Mouse (Mus musculus) midbrain, embryonic 14.5 days (tissue): ENCODE measurements around the gene Dscam. TPM values are rescaled to one million over a fixed set of nuclear protein-coding genes. Genes with fewer than 3 reads are reported as not detected.
A peak's percentile ranks its signal among the peaks of the same experiment; 100 is the strongest.

Experiments
- ATAC-seq: fragments of 200-750 bp; cut with Nextera tagmentation; 2 replicates; pipeline ENCODE4 v1.8.0; 2017; ENCODE audit warnings: moderate number of reproducible peaks, moderate library complexity; ENCODE audit not compliant: low FRiP score, low TSS enrichment
- DNase-seq: peaks from one replicate; pipeline ENCODE4 v3.0.0-alpha.2; 2015
- H3K27ac ChIP-seq: fragments of 300-500 bp; sonication (generic); replicated peaks from 2 replicates; pipeline ENCODE4 v1.5.1; 2014; ENCODE audit warnings: mild to moderate bottlenecking, low read depth, low read length, moderate library complexity
- H3K27me3 ChIP-seq: fragments of 300-500 bp; sonication (generic); 2 replicates; pipeline ENCODE4 v1.6.1; 2014; ENCODE audit warnings: low read length, control low read depth, mixed read lengths; ENCODE audit not compliant: control insufficient read depth, insufficient read depth
- H3K36me3 ChIP-seq: fragments of 300-500 bp; sonication (generic); 2 replicates; pipeline ENCODE4 v1.6.1; 2014; ENCODE audit warnings: low read length, control low read depth; ENCODE audit not compliant: control insufficient read depth, insufficient read depth
- H3K4me1 ChIP-seq: fragments of 300-500 bp; sonication (generic); 2 replicates; pipeline ENCODE4 v1.6.1; 2014; ENCODE audit warnings: mild to moderate bottlenecking, antibody characterized with exemption, low read length, control low read depth; ENCODE audit not compliant: control insufficient read depth, insufficient read depth
- H3K4me2 ChIP-seq: fragments of 300-500 bp; sonication (generic); 2 replicates; pipeline ENCODE4 v1.6.1; 2014; ENCODE audit warnings: mild to moderate bottlenecking, low read length, moderate library complexity
- H3K4me3 ChIP-seq: fragments of 300-500 bp; sonication (generic); replicated peaks from 2 replicates; pipeline ENCODE4 v1.5.1; 2014; ENCODE audit warnings: low read depth, low read length
- H3K9ac ChIP-seq: fragments of 300-500 bp; sonication (generic); replicated peaks from 2 replicates; pipeline ENCODE4 v1.6.1; 2014; ENCODE audit warnings: mild to moderate bottlenecking, low read length, moderate library complexity
- H3K9me3 ChIP-seq: fragments of 300-500 bp; sonication (generic); 2 replicates; pipeline ENCODE4 v1.6.1; 2016; ENCODE audit warnings: low read length, control low read depth, mixed read lengths; ENCODE audit not compliant: control insufficient read depth
- WGBS: fragments of 180-500 bp; shearing (Covaris S2); extraction: QIAGEN DNeasy Blood & Tissue Kit; methylation state at CpG from one replicate; pipeline ENCODE4 v1.1.7; 2014; 5-methylcytosine and 5-hydroxymethylcytosine counted together
- polyA plus RNA-seq: library from polyadenylated mRNA; unstranded; fragments of >200 nt; fragmentation: Nextera tagmentation; extraction: Ambion mirVana; gene quantifications from 2 replicates; pipeline ENCODE4 v1.2.1, GENCODE M21; 2014

The Dscam gene
- polyA plus RNA-seq, 1 experiment from 2014 or later = 24.7 TPM

GRCm38 (mm10) chr16:96970412-96970811 is 200.1 kb downstream of the Dscam start:
- Histone ChIP-seq H3K4me2 (no peak overlapping the region), H3K4me3 (no peak overlapping the region), H3K4me1 (peaks cover 41% of the 10 kb centered on the region), H3K27ac (peak overlapping the region; percentile 80), H3K36me3 (no peaks in the 10 kb centered on the region), H3K27me3 (no peaks in the 10 kb centered on the region), H3K9ac (no peak overlapping the region), H3K9me3 (no peaks in the 10 kb centered on the region)
- WGBS = 61% methylated on average over 2 of the region's 2 CpGs
- ATAC-seq (no peak), DNase-seq (no peak)

GRCm38 (mm10) chr16:96969643-96970042 is 200.9 kb downstream of the Dscam start:
- 49% methylated on average over 2 of the region's 2 CpGs for WGBS
- ATAC-seq (peak; percentile 64; the same call in 1 of the 2 replicates), DNase-seq (peak; percentile 78)
- Histone ChIP-seq H3K9ac (no peak overlapping the region), H3K27me3 (no peaks in the 10 kb centered on the region), H3K9me3 (no peaks in the 10 kb centered on the region), H3K27ac (peak overlapping the region; percentile 80), H3K4me1 (peaks cover 41% of the 10 kb centered on the region), H3K36me3 (no peaks in the 10 kb centered on the region), H3K4me2 (no peak overlapping the region), H3K4me3 (no peak overlapping the region)

- Histone ChIP-seq H3K27ac (peak overlapping the region; percentile 80), H3K9me3 (no peaks in the 10 kb centered on the region), H3K4me2 (no peak overlapping the region), H3K27me3 (no peaks in the 10 kb centered on the region), H3K36me3 (no peaks in the 10 kb centered on the region), H3K4me1 (peaks cover 39% of the 10 kb centered on the region), H3K9ac (no peak overlapping the region), H3K4me3 (no peak overlapping the region)
- DNase-seq (peak; percentile 17), ATAC-seq (no peak)
- WGBS = 60% methylated on average over 2 of the region's 2 CpGs
Observed at GRCm38 (mm10) chr16:96968885-96969480, 201.6 kb downstream of the Dscam start.

GRCm38 (mm10) chr16:96959695-96960094 is 210.9 kb downstream of the Dscam start:
- Histone ChIP-seq H3K9ac (no peak overlapping the region), H3K4me1 (no peaks in the 10 kb centered on the region), H3K4me3 (no peak overlapping the region), H3K27ac (no peak overlapping the region), H3K36me3 (no peaks in the 10 kb centered on the region), H3K9me3 (no peaks in the 10 kb centered on the region), H3K27me3 (no peaks in the 10 kb centered on the region), H3K4me2 (no peak overlapping the region)
- DNase-seq (no peak), ATAC-seq (no peak)
- 89% methylated on average over 3 of the region's 3 CpGs for WGBS

GRCm38 (mm10) chr16:96945468-96946302 is 224.9 kb downstream of the Dscam start:
- peaks cover 19% of the 10 kb centered on the region for H3K4me1 ChIP-seq
- H3K9ac ChIP-seq = no peak overlapping the region
- H3K4me3 ChIP-seq = no peak overlapping the region
- peak overlapping the region; percentile 67 for H3K27ac ChIP-seq
- WGBS = 25% methylated on average over 11 of the region's 11 CpGs
- DNase-seq (peak; percentile 78), ATAC-seq (peak; percentile 57; the same call in 1 of the 2 replicates)
- H3K4me2 ChIP-seq = peak overlapping the region; percentile 11
- no peaks in the 10 kb centered on the region for H3K27me3 ChIP-seq
- H3K9me3 ChIP-seq = no peaks in the 10 kb centered on the region
- H3K36me3 ChIP-seq = no peaks in the 10 kb centered on the region

GRCm38 (mm10) chr16:96943648-96944047 is 226.9 kb downstream of the Dscam start:
- H3K27ac ChIP-seq = no peak overlapping the region
- WGBS = 93% methylated on average over 2 of the region's 2 CpGs
- no peak overlapping the region for H3K4me3 ChIP-seq
- no peak overlapping the region for H3K4me2 ChIP-seq
- H3K27me3 ChIP-seq = no peaks in the 10 kb centered on the region
- no peaks in the 10 kb centered on the region for H3K36me3 ChIP-seq
- no peak for ATAC-seq
- no peak overlapping the region for H3K9ac ChIP-seq
- DNase-seq = no peak
- H3K9me3 ChIP-seq = no peaks in the 10 kb centered on the region
- peaks cover 19% of the 10 kb centered on the region for H3K4me1 ChIP-seq

- Histone ChIP-seq H3K9me3 (no peaks in the 10 kb centered on the region), H3K9ac (no peak overlapping the region), H3K4me3 (no peak overlapping the region), H3K27ac (no peak overlapping the region), H3K4me1 (no peaks in the 10 kb centered on the region), H3K4me2 (no peak overlapping the region), H3K27me3 (no peaks in the 10 kb centered on the region), H3K36me3 (no peaks in the 10 kb centered on the region)
- ATAC-seq (no peak), DNase-seq (no peak)
- 93% methylated on average over 2 of the region's 2 CpGs for WGBS
Observed at GRCm38 (mm10) chr16:96934795-96935194, 235.8 kb downstream of the Dscam start.

GRCm38 (mm10) chr16:96932211-96932610 is 238.3 kb downstream of the Dscam start:
- ATAC-seq (no peak), DNase-seq (no peak)
- Histone ChIP-seq H3K9ac (no peak overlapping the region), H3K9me3 (no peaks in the 10 kb centered on the region), H3K27ac (no peak overlapping the region), H3K4me3 (no peak overlapping the region), H3K27me3 (no peaks in the 10 kb centered on the region), H3K4me2 (no peak overlapping the region), H3K36me3 (no peaks in the 10 kb centered on the region), H3K4me1 (peaks cover 8% of the 10 kb centered on the region)
- 78% methylated on average over 6 of the region's 6 CpGs for WGBS

- Histone ChIP-seq H3K4me2 (no peak overlapping the region), H3K4me1 (peaks cover 12% of the 10 kb centered on the region), H3K36me3 (no peaks in the 10 kb centered on the region), H3K4me3 (no peak overlapping the region), H3K9ac (no peak overlapping the region), H3K27me3 (no peaks in the 10 kb centered on the region), H3K27ac (no peak overlapping the region), H3K9me3 (no peaks in the 10 kb centered on the region)
- no peak for ATAC-seq
- no peak for DNase-seq
- 82% methylated on average over 2 of the region's 2 CpGs for WGBS
Observed at GRCm38 (mm10) chr16:96931771-96932170, 238.8 kb downstream of the Dscam start.
